Mouse (Mus musculus) midbrain, postnatal 0 days (tissue): ENCODE measurements around the gene Xcl1. TPM values are rescaled to one million over a fixed set of nuclear protein-coding genes. Genes with fewer than 3 reads are reported as not detected.

Source experiments
- ATAC-seq: fragments of 200-750 bp; cut with Nextera tagmentation; 2 replicates; pipeline ENCODE4 v1.8.0; 2017; ENCODE audit warnings: moderate number of reproducible peaks, mild to moderate bottlenecking, moderate TSS enrichment, moderate library complexity; ENCODE audit not compliant: low FRiP score
- DNase-seq: peaks from one replicate; pipeline ENCODE4 v3.0.0-alpha.2; 2015; ENCODE audit warnings: low spot score
- H3K27ac ChIP-seq: fragments of 300-500 bp; sonication (generic); 2 replicates; pipeline ENCODE4 v1.5.1; 2014; ENCODE audit warnings: low read depth, mild to moderate bottlenecking, low read length, mixed read lengths
- H3K27me3 ChIP-seq: fragments of 300-500 bp; sonication (generic); 2 replicates; pipeline ENCODE4 v1.6.1; 2014; ENCODE audit warnings: low read length, control low read depth, mixed read lengths; ENCODE audit not compliant: insufficient read depth
- H3K36me3 ChIP-seq: fragments of 300-500 bp; sonication (generic); 2 replicates; pipeline ENCODE4 v1.6.1; 2014; ENCODE audit warnings: low read length, control low read depth, mixed read lengths; ENCODE audit not compliant: insufficient read depth
- H3K4me1 ChIP-seq: fragments of 300-500 bp; sonication (generic); 2 replicates; pipeline ENCODE4 v1.6.1; 2014; ENCODE audit warnings: mild to moderate bottlenecking, control low read depth, antibody characterized with exemption, low read length, mixed read lengths; ENCODE audit not compliant: insufficient read depth
- H3K4me2 ChIP-seq: fragments of 300-500 bp; sonication (generic); 2 replicates; pipeline ENCODE4 v1.6.1; 2014; ENCODE audit warnings: low read depth, mild to moderate bottlenecking, low read length, mixed read lengths; ENCODE audit not compliant: poor library complexity, severe bottlenecking
- H3K4me3 ChIP-seq: fragments of 300-500 bp; sonication (generic); 2 replicates; pipeline ENCODE4 v1.5.1; 2014; ENCODE audit warnings: low read depth, mild to moderate bottlenecking, low read length, moderate library complexity
- H3K9ac ChIP-seq: fragments of 300-500 bp; sonication (generic); replicated peaks from 2 replicates; pipeline ENCODE4 v1.6.1; 2014; ENCODE audit warnings: mild to moderate bottlenecking, low read length, moderate library complexity, mixed read lengths; ENCODE audit not compliant: poor library complexity, severe bottlenecking
- H3K9me3 ChIP-seq: fragments of 300-500 bp; sonication (generic); 2 replicates; pipeline ENCODE4 v1.6.1; 2016; ENCODE audit warnings: low read length, control low read depth
- CTCF ChIP-seq: IDR thresholded peaks from 2 replicates; pipeline ENCODE4 v1.5.1; 2016; ENCODE audit warnings: antibody characterized with exemption, mild to moderate bottlenecking
- WGBS: fragments of 180-500 bp; shearing (Covaris S2); extraction: QIAGEN DNeasy Blood & Tissue Kit; methylation state at CpG from one replicate; pipeline ENCODE4 v1.1.7; 2014; 5-methylcytosine and 5-hydroxymethylcytosine counted together
- polyA plus RNA-seq: library from polyadenylated mRNA; unstranded; fragments of >200 nt; fragmentation: Nextera tagmentation; extraction: Ambion mirVana; gene quantifications from 2 replicates; pipeline ENCODE4 v1.2.1, GENCODE M21; 2015
- total RNA-seq: library from RNA; depleted of rRNA; stranded (reverse); fragments of >200 nt; gene quantifications from 2 replicates; pipeline ENCODE4 v1.2.3, GENCODE M21; 2014

Xcl1 gene
- total and polyA plus RNA-seq, 2 experiments from 2014 or later = not detected

- 98% methylated on average over 3 of the region's 3 CpGs for whole genome bisulfite sequencing
- Histone ChIP-seq H3K4me2 (no peak overlapping the region), H3K27me3 (no peaks in the 10 kb centered on the region), H3K4me3 (no peak overlapping the region), H3K9ac (no peak overlapping the region), H3K27ac (no peak overlapping the region), H3K4me1 (no peaks in the 10 kb centered on the region), H3K36me3 (no peaks in the 10 kb centered on the region), H3K9me3 (no peaks in the 10 kb centered on the region)
- DNase-seq (peak; percentile 41), ATAC-seq (no peak)
- peak; percentile 38 for TF ChIP-seq CTCF
These were observed 22.6 kb upstream of the Xcl1 start for GRCm38 (mm10) chr1:164957974-164958373.

- no peaks in the 10 kb centered on the region for H3K36me3 ChIP-seq
- DNase-seq = no peak
- 91% methylated on average over 3 of the region's 3 CpGs for WGBS
- no peak overlapping the region for H3K4me2 ChIP-seq
- no peak overlapping the region for H3K27ac ChIP-seq
- no peak overlapping the region for H3K9ac ChIP-seq
- ATAC-seq = no peak
- H3K27me3 ChIP-seq = no peaks in the 10 kb centered on the region
- no peaks in the 10 kb centered on the region for H3K9me3 ChIP-seq
- TF ChIP-seq CTCF = no peak
- no peaks in the 10 kb centered on the region for H3K4me1 ChIP-seq
- H3K4me3 ChIP-seq = no peak overlapping the region
These were observed 21.5 kb upstream of the Xcl1 start for GRCm38 (mm10) chr1:164956725-164957399.

GRCm38 (mm10) chr1:164955452-164956196 is 20.3 kb upstream of the Xcl1 start:
- Histone ChIP-seq H3K36me3 (no peaks in the 10 kb centered on the region), H3K4me2 (no peak overlapping the region), H3K4me3 (no peak overlapping the region), H3K9me3 (no peaks in the 10 kb centered on the region), H3K27ac (no peak overlapping the region), H3K9ac (no peak overlapping the region), H3K27me3 (no peaks in the 10 kb centered on the region), H3K4me1 (no peaks in the 10 kb centered on the region)
- no peak for DNase-seq
- WGBS = 66% methylated on average over 7 of the region's 7 CpGs
- no peak for TF ChIP-seq CTCF
- no peak for ATAC-seq

- Histone ChIP-seq H3K4me3 (no peak overlapping the region), H3K9me3 (no peaks in the 10 kb centered on the region), H3K9ac (no peak overlapping the region), H3K36me3 (no peaks in the 10 kb centered on the region), H3K27me3 (no peaks in the 10 kb centered on the region), H3K27ac (no peak overlapping the region), H3K4me2 (no peak overlapping the region), H3K4me1 (no peaks in the 10 kb centered on the region)
- no peak for TF ChIP-seq CTCF
- DNase-seq (no peak), ATAC-seq (no peak)
- 92% methylated on average over 6 of the region's 6 CpGs for WGBS
These were observed 18.2 kb upstream of the Xcl1 start for GRCm38 (mm10) chr1:164953574-164953973.

GRCm38 (mm10) chr1:164936060-164936459 is 733 bp upstream of the Xcl1 start:
- Histone ChIP-seq H3K36me3 (no peaks in the 10 kb centered on the region), H3K4me2 (no peak overlapping the region), H3K27ac (no peak overlapping the region), H3K9me3 (no peaks in the 10 kb centered on the region), H3K9ac (no peak overlapping the region), H3K4me1 (no peaks in the 10 kb centered on the region), H3K27me3 (no peaks in the 10 kb centered on the region), H3K4me3 (no peak overlapping the region)
- ATAC-seq (no peak), DNase-seq (no peak)
- 71% methylated on average over 2 of the region's 2 CpGs for WGBS
- TF ChIP-seq CTCF = no peak
